Mouse (Mus musculus): ENCODE measurements around the gene Agap2.
"Not testable (repeated sequence)": the region's sequence is repeated elsewhere in the genome, so short reads cannot be mapped to it uniquely, and the experiment has no call there.

The Agap2 gene

DNA sequence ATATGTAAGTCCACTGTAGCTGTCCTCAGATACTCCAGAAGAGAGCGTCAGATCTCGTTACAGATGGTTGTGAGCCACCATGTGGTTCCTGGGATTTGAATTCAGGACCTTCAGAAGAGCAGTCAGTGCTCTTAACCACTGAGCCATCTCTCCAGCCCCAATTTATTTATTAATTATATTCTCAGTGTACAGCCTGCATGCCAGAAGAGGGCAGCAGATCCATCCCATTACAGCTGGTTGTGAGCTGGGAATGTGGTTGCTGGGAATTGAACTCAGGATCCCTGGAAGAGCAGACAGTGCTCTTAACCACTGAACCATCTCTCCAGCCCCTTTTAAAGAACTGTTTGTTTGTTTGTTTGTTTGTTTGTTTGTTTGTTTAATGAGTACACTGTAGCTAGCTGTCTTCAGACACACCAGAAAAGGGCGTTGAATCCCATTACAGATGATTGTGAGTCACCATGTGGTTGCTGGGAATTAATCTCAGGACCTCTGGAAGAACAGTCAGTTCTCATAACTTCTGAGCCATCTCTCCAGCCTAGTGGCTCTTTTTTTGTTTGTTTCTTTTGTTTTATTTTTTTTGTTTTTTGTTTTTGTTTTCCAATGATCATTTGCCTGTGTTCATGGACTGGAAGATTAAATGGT is 59.4 kb downstream of the Agap2 start:
- not testable (repeated sequence) for DNase-seq (ENCODE audit: low spot score in 2 of 2)

DNA sequence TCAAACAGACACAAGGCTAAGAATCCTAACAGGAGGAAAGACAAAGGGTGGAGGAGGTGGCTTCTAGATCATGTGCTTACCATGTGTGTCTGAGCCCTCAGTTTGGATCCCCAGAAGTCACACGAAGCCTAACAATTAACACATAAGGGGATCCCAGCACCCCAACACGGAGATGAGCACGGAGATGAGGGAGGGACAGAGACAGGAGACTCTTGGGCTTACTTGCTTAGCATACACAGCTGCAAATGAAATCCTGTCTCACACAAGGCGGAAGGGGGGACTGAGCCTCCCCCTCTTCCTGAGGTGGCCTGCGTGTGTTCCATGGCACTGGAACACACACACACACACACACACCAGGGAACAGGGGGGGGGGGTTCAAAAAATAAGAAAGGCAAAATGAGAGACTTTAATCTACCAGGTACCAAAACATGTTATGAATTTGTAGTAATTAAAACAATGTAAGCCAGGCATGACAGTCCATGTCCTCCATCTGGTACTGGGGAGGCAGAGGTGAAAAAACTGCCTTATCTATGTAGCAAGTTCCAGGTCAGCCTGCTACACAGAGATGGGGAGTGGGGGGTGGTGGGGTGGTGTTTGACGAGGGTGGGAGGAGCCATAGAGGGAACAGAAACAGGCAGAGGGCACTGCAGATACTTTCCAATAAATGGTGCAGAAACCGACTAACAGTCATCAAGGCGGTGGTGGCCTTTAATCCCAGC is 60.2 kb downstream of the Agap2 start:
- DNase-seq (ENCODE audit: low spot score in 2 of 2), result no peak

DNA sequence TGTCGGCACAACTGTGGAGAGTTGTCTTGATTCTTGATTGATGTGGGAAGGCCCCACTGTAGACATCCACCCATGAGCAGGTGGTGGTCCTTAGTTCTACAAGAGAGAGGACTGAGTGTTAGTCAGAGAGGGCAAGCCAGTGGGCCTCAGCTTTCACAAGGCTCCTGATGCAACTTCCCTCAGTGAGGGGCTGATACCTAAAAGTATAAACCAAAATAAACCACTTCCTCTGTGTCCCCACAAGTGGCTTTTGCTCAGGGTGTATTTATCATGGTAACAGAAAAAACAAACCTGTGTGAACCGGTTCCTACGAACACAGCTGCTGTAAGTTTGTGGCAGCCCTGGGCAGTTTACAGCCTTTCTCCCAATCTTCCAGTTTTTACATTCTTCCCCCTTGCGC is 61.4 kb downstream of the Agap2 start:
- DNase-seq (ENCODE audit: low spot score in 2 of 2), result no peak

DNA sequence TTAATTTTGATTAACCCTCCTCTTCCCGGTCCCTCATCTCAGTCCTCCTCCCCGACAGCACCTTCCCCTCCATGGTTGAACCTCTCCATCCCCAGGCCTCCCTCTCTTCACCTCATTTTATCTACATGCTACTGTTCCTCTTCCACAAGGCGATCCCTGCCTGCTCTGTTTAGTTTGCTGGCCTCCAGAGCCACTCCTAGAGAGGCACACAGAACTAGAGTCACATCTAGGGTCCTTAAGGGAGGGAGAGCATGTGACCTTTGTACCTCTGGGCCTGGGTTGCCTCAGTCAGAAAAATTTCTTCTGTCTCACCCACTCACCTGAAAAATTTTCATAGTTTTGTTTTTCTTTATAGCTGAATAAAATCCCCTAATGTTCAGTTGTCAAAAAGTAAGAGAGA is 62.8 kb downstream of the Agap2 start:
- DNase-seq (ENCODE audit: low spot score in 2 of 2), result no peak

DNA sequence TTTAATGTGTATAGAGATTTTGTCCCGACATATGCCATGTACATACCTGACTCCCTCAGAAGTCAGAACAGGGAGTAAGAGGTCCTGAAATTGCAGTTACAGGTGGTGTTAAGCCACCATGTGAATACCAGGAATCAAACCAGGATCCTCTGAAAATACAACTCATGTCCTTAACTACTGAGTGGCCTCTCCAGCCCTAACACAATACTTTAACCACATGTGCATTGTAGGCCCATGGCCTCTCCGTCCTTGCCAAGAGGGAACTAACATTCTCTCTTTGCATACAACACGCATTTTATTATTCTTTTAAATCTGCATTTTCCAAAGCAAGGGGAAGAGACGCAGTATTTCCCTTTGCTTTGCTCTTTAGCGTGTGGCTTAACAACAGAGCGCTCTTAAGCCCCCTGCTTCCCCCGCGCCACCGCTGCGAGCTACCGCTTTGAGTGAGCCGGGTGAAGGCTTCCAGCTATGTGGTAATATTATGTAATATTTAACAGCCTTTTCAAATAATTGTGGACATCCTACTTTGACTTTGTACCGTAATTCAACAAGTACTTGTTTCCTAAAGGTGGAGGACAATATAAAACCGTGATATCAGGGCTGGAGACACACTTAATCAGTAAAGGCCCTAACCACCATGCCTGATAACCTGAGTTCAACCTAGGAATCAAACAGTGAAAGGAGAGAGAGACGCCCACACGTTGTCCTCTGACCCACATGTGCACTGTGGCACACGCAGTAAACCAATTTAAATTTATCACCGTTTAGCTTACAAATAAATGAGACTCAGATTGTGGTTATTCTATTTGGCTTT is 63.5 kb downstream of the Agap2 start:
- DNase-seq (ENCODE audit: low spot score in 2 of 2), result no peak

DNA sequence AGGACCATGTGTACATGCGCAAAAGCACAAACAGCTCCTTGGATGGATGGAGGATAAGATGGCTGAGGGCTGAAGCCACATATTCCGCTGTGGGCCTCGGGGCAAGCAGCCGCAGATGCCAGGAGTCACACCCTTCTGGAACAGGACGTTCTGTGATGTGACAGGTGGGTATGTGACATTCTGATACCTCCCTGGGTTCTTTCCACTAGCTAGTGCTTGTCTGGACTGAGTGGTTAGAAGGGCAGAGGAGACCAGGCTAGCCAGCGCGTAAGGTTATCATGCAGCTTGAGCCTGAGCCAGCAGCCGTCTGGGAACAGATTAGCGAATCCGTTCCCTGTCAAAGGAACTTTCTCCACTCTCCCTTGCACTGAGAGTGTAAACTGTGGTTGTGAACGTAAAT is 65.9 kb downstream of the Agap2 start:
- no peak for DNase-seq (ENCODE audit: low spot score in 2 of 2)

DNA sequence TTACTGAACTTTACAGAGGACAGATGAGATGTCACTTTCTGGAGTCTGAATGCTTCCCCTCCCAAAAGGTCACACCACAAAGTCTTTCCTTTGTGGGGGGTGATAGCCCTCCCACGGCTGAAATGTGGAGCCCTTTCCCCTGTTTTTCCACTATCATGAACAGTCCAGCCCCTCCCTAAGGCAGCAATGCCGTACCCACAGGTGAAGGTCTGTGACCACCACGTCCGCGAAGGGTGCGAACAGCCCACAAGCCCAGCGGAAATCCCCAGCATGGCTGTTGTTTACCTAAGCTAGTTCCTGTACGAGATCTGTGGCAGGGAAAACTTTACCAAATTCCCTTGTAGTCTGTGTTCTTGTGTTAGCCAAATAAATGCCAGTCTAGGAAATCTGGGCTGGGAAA is 66.4 kb downstream of the Agap2 start:
- DNase-seq (ENCODE audit: low spot score in 2 of 2), result no peak

Measured in right cerebral cortex, postnatal 36 days (tissue).